Comparison of ENCODE assay signal across 22 mouse cellular contexts in genomic region chr12:40140706-40141105, GRCm38 (mm10). TPM values are rescaled to one million over a fixed set of nuclear protein-coding genes. Genes with fewer than 3 reads are reported as not detected.
DNase-seq lines count a peak whose midpoint lies in the region; ATAC-seq and TF ChIP-seq lines count a peak whose summit lies in the region.
"Had no signal": no experiment of that assay in that cellular context is flagged by ENCODE, and none has a peak within 500 bp of the region (broad histone marks: within the 10 kb centered on the region; RNA-seq: fewer than 3 reads in every experiment).

No protein-coding gene starts in this region.

- H3K4me3 ChIP-seq in heart, embryonic 10.5 days = no peak overlapping the region
- H3K4me3 ChIP-seq in MEL (ENCODE audit: control insufficient read depth in 1 of 2, insufficient read depth in 1 of 2, low read depth in 2 of 2, low read length in 2 of 2) = no peak overlapping the region
- no peak overlapping the region for H3K4me3 ChIP-seq in small intestine, adult 2 months (ENCODE audit: low read depth, low read length)
- no peak overlapping the region for H3K4me3 ChIP-seq in midbrain, embryonic 10.5 days
- H3K4me3 ChIP-seq: embryonic facial prominence, embryonic 12.5 days; forebrain, embryonic 15.5 days; heart, adult 2 months; heart, embryonic 12.5 days; hindbrain, embryonic 15.5 days; intestine, embryonic 15.5 days had no signal

- peak; percentile 40 for DNase-seq in heart, adult 11 months
- no peak for DNase-seq in heart, embryonic 10.5 days (ENCODE audit: low spot score)
- peak; percentile 45 for DNase-seq in MEL (ENCODE audit: low read depth, low spot score)
- DNase-seq in midbrain, embryonic 10.5 days (ENCODE audit: low spot score) = no peak
- no peak for DNase-seq in cerebellum, adult 18-20 months
- DNase-seq: adrenal gland, adult 8-10 months; cerebellum, adult 2 months; cerebellum, postnatal 10 days; embryo, embryonic 11 days; gastrocnemius, postnatal 36 days; heart, adult 2 months; kidney, adult 18-20 months had no signal

- no peaks in the 10 kb centered on the region for H3K79me2 ChIP-seq in MEL (ENCODE audit: control insufficient read depth, insufficient read depth, low read length, poor library complexity)

- no peak for TF ChIP-seq RAD21 in MEL (IDR thresholded peaks at IDR 0.05; ENCODE audit: low read depth, low read length)

- H3K36me3 ChIP-seq in heart, embryonic 10.5 days = no peaks in the 10 kb centered on the region
- H3K36me3 ChIP-seq in MEL (ENCODE audit: control insufficient read depth in 1 of 2, insufficient read depth in 2 of 2, low read length in 2 of 2) = no peaks in the 10 kb centered on the region; a peak in 1 of 4 replicates
- no peaks in the 10 kb centered on the region for H3K36me3 ChIP-seq in small intestine, adult 2 months (ENCODE audit: control insufficient read depth, insufficient read depth, low read length)
- H3K36me3 ChIP-seq in midbrain, embryonic 10.5 days = no peaks in the 10 kb centered on the region
- H3K36me3 ChIP-seq: embryonic facial prominence, embryonic 12.5 days; forebrain, embryonic 15.5 days; G1E; heart, embryonic 12.5 days; hindbrain, embryonic 15.5 days; intestine, embryonic 15.5 days had no signal

- TF ChIP-seq CTCF in MEL (IDR thresholded peaks at IDR 0.05 in 2 of 3, conservative IDR thresholded peaks at IDR 0.05 in 1 of 3; ENCODE audit: control insufficient read depth in 1 of 3, insufficient read depth in 1 of 3, low read depth in 2 of 3, low read length in 3 of 3, poor library complexity in 1 of 3, severe bottlenecking in 1 of 3) = no peak
- TF ChIP-seq CTCF in small intestine, adult 2 months (IDR thresholded peaks at IDR 0.05; ENCODE audit: extremely low read depth, insufficient read length, insufficient replicate concordance, low read depth, low read length) = no peak

- peak; percentile 90 to 92 for ATAC-seq in hematopoietic stem cell, adult 5-6 weeks (replicated peaks in 1 of 2; ENCODE audit: insufficient read depth in 1 of 2, low FRiP score in 2 of 2, low TSS enrichment in 1 of 2, low read depth in 1 of 2, poor library complexity in 2 of 2, severe bottlenecking in 2 of 2)
- ATAC-seq in cerebellum, adult (ENCODE audit: insufficient number of reproducible peaks, low FRiP score, low TSS enrichment) = no peak
- ATAC-seq: forebrain, embryonic 15.5 days had no signal

- 71% methylated on average over 5 of the region's 5 CpGs for WGBS in heart, embryonic 10.5 days
- 72% methylated on average over 5 of the region's 5 CpGs for WGBS in small intestine, adult 2 months
- WGBS in midbrain, embryonic 10.5 days = 86% methylated on average over 5 of the region's 5 CpGs

- TF ChIP-seq POLR2A in MEL (IDR thresholded peaks at IDR 0.05; ENCODE audit: control insufficient read depth in 1 of 2, insufficient read depth in 1 of 2, low read depth in 1 of 2, low read length in 2 of 2, poor library complexity in 1 of 2) = no peak
- no peak for TF ChIP-seq POLR2A in small intestine, adult 2 months (IDR thresholded peaks at IDR 0.05; ENCODE audit: low read depth, low read length)

- H3K9ac ChIP-seq in MEL (ENCODE audit: control insufficient read depth, low read depth, low read length, poor library complexity, severe bottlenecking) = no peak overlapping the region
- H3K9ac ChIP-seq: embryonic facial prominence, embryonic 12.5 days; forebrain, embryonic 15.5 days; heart, embryonic 12.5 days; hindbrain, embryonic 15.5 days; intestine, embryonic 15.5 days had no signal

- no peak for TF ChIP-seq EP300 in MEL (IDR thresholded peaks at IDR 0.05; ENCODE audit: low read depth in 1 of 2, low read length in 2 of 2)

- no peaks in the 10 kb centered on the region for H3K4me1 ChIP-seq in heart, embryonic 10.5 days
- H3K4me1 ChIP-seq in MEL (ENCODE audit: control insufficient read depth in 1 of 2, insufficient read depth in 2 of 2, low read length in 2 of 2) = 0 out of 4 replicates have a peak, but pooled peaks cover 0 to 3% of the 10 kb centered on the region in 2 experiments
- peaks cover 7% of the 10 kb centered on the region; the same call in 1 of the 2 replicates for H3K4me1 ChIP-seq in small intestine, adult 2 months (ENCODE audit: control insufficient read depth, insufficient read depth, insufficient read length, low read length)
- H3K4me1 ChIP-seq in midbrain, embryonic 10.5 days = no peaks in the 10 kb centered on the region
- H3K4me1 ChIP-seq: embryonic facial prominence, embryonic 12.5 days; forebrain, embryonic 15.5 days; heart, embryonic 12.5 days; hindbrain, embryonic 15.5 days; intestine, embryonic 15.5 days had no signal

- no peaks in the 10 kb centered on the region for H3K9me3 ChIP-seq in heart, embryonic 10.5 days
- H3K9me3 ChIP-seq in MEL (replicated peaks; ENCODE audit: insufficient read depth, low read length) = no peaks in the 10 kb centered on the region
- H3K9me3 ChIP-seq in midbrain, embryonic 10.5 days (replicated peaks) = no peaks in the 10 kb centered on the region; the same call in 1 of the 2 replicates
- H3K9me3 ChIP-seq: embryonic facial prominence, embryonic 12.5 days; forebrain, embryonic 15.5 days; G1E; heart, embryonic 12.5 days; hindbrain, embryonic 15.5 days; intestine, embryonic 15.5 days had no signal

- no peak overlapping the region for H3K27ac ChIP-seq in heart, embryonic 10.5 days
- H3K27ac ChIP-seq in MEL (ENCODE audit: control insufficient read depth, low read depth, low read length) = no peak overlapping the region
- peak overlapping the region; percentile 49 for H3K27ac ChIP-seq in small intestine, adult 2 months (ENCODE audit: insufficient read depth, low read depth, low read length)
- H3K27ac ChIP-seq in midbrain, embryonic 10.5 days (replicated peaks) = no peak overlapping the region
- H3K27ac ChIP-seq: embryonic facial prominence, embryonic 12.5 days; forebrain, embryonic 15.5 days; heart, adult 2 months; hindbrain, embryonic 15.5 days had no signal

- no peaks in the 10 kb centered on the region for H3K27me3 ChIP-seq in heart, embryonic 10.5 days (ENCODE audit: insufficient read depth, poor library complexity, severe bottlenecking)
- H3K27me3 ChIP-seq in MEL (ENCODE audit: control insufficient read depth in 1 of 2, insufficient read depth in 2 of 2, low read length in 2 of 2) = no peaks in the 10 kb centered on the region
- H3K27me3 ChIP-seq in small intestine, adult 2 months (ENCODE audit: control insufficient read depth, insufficient read depth, low read length) = no peaks in the 10 kb centered on the region
- H3K27me3 ChIP-seq in midbrain, embryonic 10.5 days (ENCODE audit: low read depth, poor library complexity, severe bottlenecking) = no peaks in the 10 kb centered on the region
- H3K27me3 ChIP-seq: forebrain, embryonic 15.5 days; heart, embryonic 12.5 days; hindbrain, embryonic 15.5 days; intestine, embryonic 15.5 days had no signal

TF ChIP-seq in MEL, 35 proteins besides CTCF, POLR2A, EP300 and RAD21:
- TF ChIP-seq NELFE (IDR thresholded peaks at IDR 0.05; ENCODE audit: low read depth, low read length) = no peak
- TF ChIP-seq ETS1 (IDR thresholded peaks at IDR 0.05; ENCODE audit: low read depth, low read length) = peak; percentile 55; the same call in 1 of the 2 replicates

RNA-seq across cellular contexts. Expression of gene Scin, which starts 6.7 kb away (rescaled TPM):
- 0.28 and 1.3 TPM in 2 replicates for polyA plus RNA-seq in heart, embryonic 10.5 days (2016; fragmentation: Nextera tagmentation; extraction: Ambion mirVana)
- total RNA-seq in MEL (2012; rRNA removed) = 0.04 and 0.07 TPM in 2 replicates
- under 1 TPM in 1 of 2 experiments, not detected in 1; 0.03 TPM for polyA plus RNA-seq in MEL (2012; ENCODE audit: insufficient read depth in 1 of 2, insufficient read length in 2 of 2, low read depth in 1 of 2, low replicate concordance in 2 of 2, missing spikeins in 1 of 2)
- total RNA-seq in hematopoietic stem cell, adult 5-6 weeks (2017) = 2.4 and 3.7 TPM in 2 replicates
- polyA plus RNA-seq in small intestine, adult 2 months (2012; rRNA removed) = 17.8 and 79.2 TPM in 2 replicates
- polyA plus RNA-seq in midbrain, embryonic 10.5 days (2016; fragmentation: Nextera tagmentation; extraction: Ambion mirVana) = 0.25 TPM in 1 of 2 replicates, not detected in the other
- polyA plus RNA-seq: forebrain, embryonic 11.5 days; forebrain, embryonic 15.5 days; G1E had no signal

RNA-seq across cellular contexts. Expression of gene Lsmem1, which starts 58.6 kb away (rescaled TPM):
- polyA plus RNA-seq in heart, embryonic 10.5 days (2016; fragmentation: Nextera tagmentation; extraction: Ambion mirVana) = 11.5 and 20.7 TPM in 2 replicates
- total RNA-seq in MEL (2012; rRNA removed) = not detected in 2 replicates
- polyA plus RNA-seq in MEL (2012; ENCODE audit: insufficient read depth in 1 of 2, insufficient read length in 2 of 2, low read depth in 1 of 2, low replicate concordance in 2 of 2, missing spikeins in 1 of 2) = under 1 TPM in 1 of 2 experiments, not detected in 1; 0.14 TPM
- 1.3 and 1.5 TPM in 2 replicates for total RNA-seq in hematopoietic stem cell, adult 5-6 weeks (2017)
- not detected in 2 replicates for polyA plus RNA-seq in small intestine, adult 2 months (2012; rRNA removed)
- polyA plus RNA-seq in midbrain, embryonic 10.5 days (2016; fragmentation: Nextera tagmentation; extraction: Ambion mirVana) = not detected in 2 replicates
- polyA plus RNA-seq: forebrain, embryonic 11.5 days; forebrain, embryonic 15.5 days; G1E; intestine, embryonic 15.5 days had no signal

Comparison
In these comparisons a context has a peak if more than half of its experiments do, and no peak if none do; other contexts are left out.
1. DNase-seq: peak in heart, adult 11 months (single experiment) and MEL (single experiment); none in heart, embryonic 10.5 days (single experiment), midbrain, embryonic 10.5 days (single experiment) and cerebellum, adult 18-20 months (0 of 2).
2. RNA of gene Lsmem1, which starts 58.6 kb away (polyA plus RNA-seq): 11.5 to 20.7 TPM in heart, embryonic 10.5 days; 0.14 TPM in MEL, not detected in small intestine, adult 2 months and not detected in midbrain, embryonic 10.5 days; every median in the first group is over 10 times any median in the second.